Mouse (Mus musculus): Measurements from ENCODE around the gene Unc79. TPM values are rescaled to one million over a fixed set of nuclear protein-coding genes. Genes with fewer than 3 reads are reported as not detected.

Unc79 gene
- polyA plus RNA-seq, 1 experiment, result not detected

- no peak for TF ChIP-seq GATA1 (IDR thresholded peaks at IDR 0.05; ENCODE audit: low read length)
Measured at GRCm38 (mm10) chr12:102985401-102985800, 36.7 kb downstream of the Unc79 start.

GRCm38 (mm10) chr12:102987736-102988135, 39.1 kb downstream of the Unc79 start:
- no peak for TF ChIP-seq GATA1 (IDR thresholded peaks at IDR 0.05; ENCODE audit: low read length)

GRCm38 (mm10) chr12:103008491-103008890, 59.8 kb downstream of the Unc79 start:
- no peak for TF ChIP-seq GATA1 (IDR thresholded peaks at IDR 0.05; ENCODE audit: low read length)

- no peak for TF ChIP-seq GATA1 (IDR thresholded peaks at IDR 0.05; ENCODE audit: low read length)
Measured at GRCm38 (mm10) chr12:103018161-103018560, 69.5 kb downstream of the Unc79 start.

- TF ChIP-seq GATA1 (IDR thresholded peaks at IDR 0.05; ENCODE audit: low read length), result no peak
Measured at GRCm38 (mm10) chr12:103036692-103037091, 88.0 kb downstream of the Unc79 start.

- no peak for TF ChIP-seq GATA1 (IDR thresholded peaks at IDR 0.05; ENCODE audit: low read length)
Measured at GRCm38 (mm10) chr12:103039332-103039731, 90.7 kb downstream of the Unc79 start.

GRCm38 (mm10) chr12:103040136-103040535, 91.5 kb downstream of the Unc79 start:
- no peak for TF ChIP-seq GATA1 (IDR thresholded peaks at IDR 0.05; ENCODE audit: low read length)

- no peak for TF ChIP-seq GATA1 (IDR thresholded peaks at IDR 0.05; ENCODE audit: low read length)
Measured at GRCm38 (mm10) chr12:103041401-103041800, 92.7 kb downstream of the Unc79 start.

GRCm38 (mm10) chr12:103042711-103043110, 94.1 kb downstream of the Unc79 start:
- TF ChIP-seq GATA1 (IDR thresholded peaks at IDR 0.05; ENCODE audit: low read length), result no peak

- TF ChIP-seq GATA1 (IDR thresholded peaks at IDR 0.05; ENCODE audit: low read length), result no peak
Measured at GRCm38 (mm10) chr12:103044422-103044821, 95.8 kb downstream of the Unc79 start.

- TF ChIP-seq GATA1 (IDR thresholded peaks at IDR 0.05; ENCODE audit: low read length), result no peak
Measured at GRCm38 (mm10) chr12:103049865-103050264, 101.2 kb downstream of the Unc79 start.

GRCm38 (mm10) chr12:103059321-103060053, 110.8 kb downstream of the Unc79 start:
- no peak for TF ChIP-seq GATA1 (IDR thresholded peaks at IDR 0.05; ENCODE audit: low read length)

- TF ChIP-seq GATA1 (IDR thresholded peaks at IDR 0.05; ENCODE audit: low read length), result no peak
Measured at GRCm38 (mm10) chr12:103060791-103061190, 112.1 kb downstream of the Unc79 start.

- TF ChIP-seq GATA1 (IDR thresholded peaks at IDR 0.05; ENCODE audit: low read length), result no peak
Measured at GRCm38 (mm10) chr12:103062133-103062532, 113.5 kb downstream of the Unc79 start.

GRCm38 (mm10) chr12:103064944-103065343, 116.3 kb downstream of the Unc79 start:
- no peak for TF ChIP-seq GATA1 (IDR thresholded peaks at IDR 0.05; ENCODE audit: low read length)

- no peak for TF ChIP-seq GATA1 (IDR thresholded peaks at IDR 0.05; ENCODE audit: low read length)
Measured at GRCm38 (mm10) chr12:103068161-103068560, 119.5 kb downstream of the Unc79 start.

GRCm38 (mm10) chr12:103069565-103069964, 120.9 kb downstream of the Unc79 start:
- TF ChIP-seq GATA1 (IDR thresholded peaks at IDR 0.05; ENCODE audit: low read length), result no peak

Measured in G1E-ER4 (cell line).